Mouse (Mus musculus) neural tube, embryonic 13.5 days (tissue): ENCODE measurements around the gene Olfr161. TPM values are rescaled to one million over a fixed set of nuclear protein-coding genes. Genes with fewer than 3 reads are reported as not detected.
A peak's percentile ranks its signal among the peaks of the same experiment; 100 is the strongest.
"Not testable (repeated sequence)": the region's sequence is repeated elsewhere in the genome, so short reads cannot be mapped to it uniquely, and the experiment has no call there.

Source experiments
- ATAC-seq: fragments of 200-750 bp; cut with Nextera tagmentation; 2 replicates; pipeline ENCODE4 v1.8.0; 2017; ENCODE audit warnings: low read depth, mild to moderate bottlenecking, moderate TSS enrichment, moderate library complexity
- H3K27ac ChIP-seq: fragments of 300-500 bp; sonication (generic); replicated peaks from 2 replicates; pipeline ENCODE4 v1.5.1; 2015; ENCODE audit warnings: moderate library complexity, mild to moderate bottlenecking, inconsistent platforms
- H3K27me3 ChIP-seq: fragments of 300-500 bp; sonication (generic); 2 replicates; pipeline ENCODE4 v1.6.1; 2015; ENCODE audit warnings: mild to moderate bottlenecking, inconsistent platforms
- H3K36me3 ChIP-seq: fragments of 300-500 bp; sonication (generic); 2 replicates; pipeline ENCODE4 v1.6.1; 2015; ENCODE audit warnings: mild to moderate bottlenecking, inconsistent platforms
- H3K4me1 ChIP-seq: fragments of 300-500 bp; sonication (generic); replicated peaks from 2 replicates; pipeline ENCODE4 v1.6.1; 2015; ENCODE audit warnings: inconsistent platforms
- H3K4me2 ChIP-seq: fragments of 300-500 bp; sonication (generic); 2 replicates; pipeline ENCODE4 v1.6.1; 2015; ENCODE audit warnings: inconsistent platforms, mild to moderate bottlenecking, moderate library complexity
- H3K4me3 ChIP-seq: fragments of 300-500 bp; sonication (generic); 2 replicates; pipeline ENCODE4 v1.5.1; 2015; ENCODE audit warnings: mild to moderate bottlenecking, inconsistent platforms
- H3K9ac ChIP-seq: fragments of 300-500 bp; sonication (generic); 2 replicates; pipeline ENCODE4 v1.6.1; 2015; ENCODE audit warnings: moderate library complexity, mild to moderate bottlenecking, inconsistent platforms
- H3K9me3 ChIP-seq: fragments of 300-500 bp; sonication (generic); 2 replicates; pipeline ENCODE4 v1.6.1; 2016; ENCODE audit warnings: inconsistent platforms
- whole genome bisulfite sequencing: fragments of 180-500 bp; shearing (Covaris S2); methylation state at CpG from one replicate; pipeline ENCODE4 v1.1.7; 2015; 5-methylcytosine and 5-hydroxymethylcytosine counted together
- polyA plus RNA-seq: library from polyadenylated mRNA; unstranded; fragments of >200 nt; fragmentation: Nextera tagmentation; extraction: Ambion mirVana; gene quantifications from 2 replicates; pipeline ENCODE4 v1.2.1, GENCODE M21; 2015

The Olfr161 gene
- not detected in 2 replicates for polyA plus RNA-seq

- Histone ChIP-seq H3K9me3 (peaks cover 29% of the 10 kb centered on the region), H3K27ac (no peak within 1 kb of the TSS), H3K4me2 (no peak within 1 kb of the TSS), H3K9ac (no peak within 1 kb of the TSS), H3K4me1 (no peaks in the 10 kb centered on the region), H3K36me3 (no peaks in the 10 kb centered on the region), H3K4me3 (no peak within 1 kb of the TSS), H3K27me3 (no peaks in the 10 kb centered on the region)
- WGBS = 83% methylated on average over 1 of the region's 1 CpGs
- no peak for ATAC-seq
Measured at GRCm38 (mm10) chr16:3590691-3591090, at the start of gene Olfr161. Olfr161 (plus strand) TSS chr16:3591042.

- Histone ChIP-seq H3K4me3 (no peak overlapping the region), H3K9me3 (peaks cover 7% of the 10 kb centered on the region; the same call in 1 of the 2 replicates), H3K4me2 (no peak overlapping the region), H3K27ac (no peak overlapping the region), H3K27me3 (no peaks in the 10 kb centered on the region), H3K9ac (no peak overlapping the region), H3K36me3 (no peaks in the 10 kb centered on the region), H3K4me1 (no peaks in the 10 kb centered on the region)
- no peak for ATAC-seq
Measured at GRCm38 (mm10) chr16:3563553-3563952, 27.3 kb upstream of the Olfr161 start.

GRCm38 (mm10) chr16:3577658-3578057 lies 13.2 kb upstream of the Olfr161 start:
- H3K4me3 ChIP-seq, H3K4me1 ChIP-seq, ATAC-seq, H3K4me2 ChIP-seq, H3K27ac ChIP-seq, H3K9ac ChIP-seq, H3K27me3 ChIP-seq, H3K36me3 ChIP-seq: not testable (repeated sequence)
- 61% methylated on average over 1 of the region's 1 CpGs for WGBS
- H3K9me3 ChIP-seq = peaks cover 20% of the 10 kb centered on the region

GRCm38 (mm10) chr16:3578227-3578848 lies 12.5 kb upstream of the Olfr161 start:
- WGBS = 79% methylated on average over 1 of the region's 1 CpGs
- H3K4me2 ChIP-seq, H3K36me3 ChIP-seq, H3K27me3 ChIP-seq, H3K4me1 ChIP-seq, ATAC-seq, H3K4me3 ChIP-seq, H3K9ac ChIP-seq, H3K27ac ChIP-seq: not testable (repeated sequence)
- H3K9me3 ChIP-seq = peaks cover 20% of the 10 kb centered on the region

GRCm38 (mm10) chr16:3631376-3631775 lies 40.5 kb downstream of the Olfr161 start:
- not testable (repeated sequence) for H3K4me1 ChIP-seq, H3K4me2 ChIP-seq, H3K36me3 ChIP-seq, H3K9ac ChIP-seq, H3K27ac ChIP-seq, H3K9me3 ChIP-seq, H3K27me3 ChIP-seq, ATAC-seq, H3K4me3 ChIP-seq
- WGBS = 87% methylated on average over 5 of the region's 5 CpGs

- peak; percentile 80 for ATAC-seq
- peak overlapping the region; percentile 50 for H3K4me2 ChIP-seq
- H3K36me3 ChIP-seq, H3K27me3 ChIP-seq, H3K4me1 ChIP-seq, H3K9me3 ChIP-seq: not testable (repeated sequence)
- peak overlapping the region; percentile 36 for H3K4me3 ChIP-seq
- H3K27ac ChIP-seq = peak overlapping the region; percentile 54; the same call in 1 of the 2 replicates
- WGBS = 40% methylated on average over 27 of the region's 27 CpGs
- peak overlapping the region; percentile 65 for H3K9ac ChIP-seq
Measured at GRCm38 (mm10) chr16:3632572-3633361, 41.9 kb downstream of the Olfr161 start.

Other genes starting within 250 kb of the Olfr161 start
- gene Mefv, start 127.1 kb downstream of the Olfr161 start, polyA plus RNA-seq = not detected in 2 replicates
- gene Zfp263, start 153.1 kb downstream of the Olfr161 start, polyA plus RNA-seq = 46.7 and 49.9 TPM in 2 replicates
- not detected in 2 replicates for gene Olfr15, start 239.8 kb downstream of the Olfr161 start, polyA plus RNA-seq